Mouse (Mus musculus): ENCODE results near the gene Ddx39b. TPM values are rescaled to one million over a fixed set of nuclear protein-coding genes. Genes with fewer than 3 reads are reported as not detected.

Gene Ddx39b
- total RNA-seq, 2 experiments from 2014 or later, result 220 to 232 TPM

GRCm38 (mm10) chr17:35244999-35245398 lies 3.5 kb downstream of the Ddx39b start:
- no peak for DNase-seq

GRCm38 (mm10) chr17:35245731-35246623 lies 4.4 kb downstream of the Ddx39b start:
- DNase-seq, result no peak

DNA sequence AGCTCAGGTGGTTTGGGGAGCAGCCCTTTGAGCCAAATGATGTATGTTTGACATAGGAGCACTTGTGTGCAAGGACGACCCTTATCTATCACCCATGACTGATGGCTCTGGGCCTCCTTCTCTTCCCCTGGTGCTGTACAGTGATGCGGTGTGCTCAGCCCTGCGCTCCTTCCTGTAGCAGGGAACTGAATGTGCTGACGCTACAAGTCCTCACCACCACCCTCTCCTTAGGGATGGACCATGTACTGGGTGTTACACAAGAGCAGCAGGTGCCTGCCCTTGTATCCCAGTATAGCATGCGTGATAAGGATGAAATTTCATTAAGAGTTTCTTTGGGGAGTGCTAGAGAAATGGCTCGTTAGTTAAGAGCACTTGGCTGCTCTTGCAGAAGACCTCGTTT lies 5.6 kb downstream of the Ddx39b start:
- no peak for DNase-seq

DNA sequence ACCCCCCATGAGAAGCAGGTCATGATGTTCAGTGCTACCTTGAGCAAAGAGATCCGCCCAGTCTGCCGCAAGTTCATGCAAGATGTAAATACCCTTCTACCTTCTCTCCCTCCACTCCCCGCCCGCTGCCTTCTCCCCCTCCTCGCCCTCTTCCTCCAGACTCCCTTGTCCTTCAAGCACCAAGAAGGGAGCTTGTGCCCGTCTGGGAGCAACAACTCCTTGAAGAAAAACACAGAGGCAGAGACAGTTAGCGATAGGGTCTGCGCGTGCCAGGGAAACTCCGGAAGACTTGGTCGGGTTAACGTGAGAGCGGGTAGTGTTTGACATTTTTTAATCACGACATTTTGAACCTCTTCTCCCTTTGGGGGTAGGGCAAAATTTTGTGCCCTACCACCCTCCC lies 7.4 kb downstream of the Ddx39b start:
- no peak for DNase-seq

GRCm38 (mm10) chr17:35249451-35250197 lies 8.1 kb downstream of the Ddx39b start:
- DNase-seq, result no peak

- DNase-seq, result no peak
These were observed 9.0 kb downstream of the Ddx39b start for GRCm38 (mm10) chr17:35250348-35251120.

GRCm38 (mm10) chr17:35251162-35251719 lies 9.7 kb downstream of the Ddx39b start:
- no peak for DNase-seq

DNA sequence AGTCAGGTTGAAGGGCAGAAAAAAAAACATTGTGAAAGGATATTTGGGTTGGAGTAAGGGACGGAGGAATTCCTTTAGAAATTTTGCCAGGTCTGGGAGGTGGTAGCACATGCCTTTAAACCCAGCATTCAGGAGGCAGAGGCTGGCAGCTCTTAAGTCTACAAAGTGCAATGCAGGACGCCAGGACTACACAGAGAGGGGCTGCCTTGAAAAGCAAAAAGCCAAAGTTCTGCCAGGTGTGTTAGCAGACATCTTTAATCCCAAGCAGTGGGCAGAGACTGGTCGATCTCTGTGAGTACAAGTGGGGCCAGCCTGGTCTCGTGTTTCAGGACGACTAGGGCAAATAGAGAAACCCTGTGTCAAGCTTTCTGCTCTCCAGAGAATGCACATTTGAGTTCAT lies 10.4 kb downstream of the Ddx39b start:
- no peak for DNase-seq

GRCm38 (mm10) chr17:35252619-35253292 lies 11.2 kb downstream of the Ddx39b start:
- no peak for DNase-seq

DNA sequence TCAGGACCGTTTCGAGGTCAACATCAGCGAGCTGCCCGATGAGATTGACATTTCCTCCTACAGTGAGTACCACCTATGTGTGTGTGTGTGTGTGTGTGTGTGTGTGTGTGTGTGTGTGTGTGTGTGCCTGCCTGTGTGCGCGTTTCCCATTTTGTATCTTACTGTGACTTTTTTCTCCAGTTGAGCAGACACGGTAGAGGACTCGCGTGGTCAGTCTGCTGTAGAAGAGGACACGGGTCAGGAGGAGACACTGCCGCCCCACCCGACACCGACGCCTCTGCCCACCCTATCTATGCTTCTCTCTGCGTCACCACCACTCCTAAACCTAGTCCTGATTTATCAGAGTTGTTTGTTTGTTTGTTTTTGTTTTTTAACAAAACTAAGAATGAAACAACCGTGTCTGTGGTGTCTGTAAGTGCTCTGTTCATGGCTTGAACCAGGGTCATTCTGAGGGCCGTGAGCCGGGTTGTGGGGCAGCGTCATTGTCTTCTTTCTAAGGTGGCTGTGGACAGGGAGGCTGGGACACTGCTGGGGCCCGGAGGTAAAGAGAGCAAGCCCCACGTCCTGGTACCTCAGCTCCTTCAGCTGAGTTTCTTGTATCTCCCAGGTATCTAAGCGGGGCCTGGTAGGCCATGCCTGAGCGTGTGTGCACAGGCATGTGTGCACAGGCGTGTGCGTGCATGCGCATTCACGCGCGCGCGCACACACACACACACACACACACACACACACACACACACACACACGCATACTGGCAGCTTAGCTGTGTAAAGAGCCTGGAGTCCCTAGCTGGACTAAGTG lies 11.9 kb downstream of the Ddx39b start:
- DNase-seq, result no peak

DNA sequence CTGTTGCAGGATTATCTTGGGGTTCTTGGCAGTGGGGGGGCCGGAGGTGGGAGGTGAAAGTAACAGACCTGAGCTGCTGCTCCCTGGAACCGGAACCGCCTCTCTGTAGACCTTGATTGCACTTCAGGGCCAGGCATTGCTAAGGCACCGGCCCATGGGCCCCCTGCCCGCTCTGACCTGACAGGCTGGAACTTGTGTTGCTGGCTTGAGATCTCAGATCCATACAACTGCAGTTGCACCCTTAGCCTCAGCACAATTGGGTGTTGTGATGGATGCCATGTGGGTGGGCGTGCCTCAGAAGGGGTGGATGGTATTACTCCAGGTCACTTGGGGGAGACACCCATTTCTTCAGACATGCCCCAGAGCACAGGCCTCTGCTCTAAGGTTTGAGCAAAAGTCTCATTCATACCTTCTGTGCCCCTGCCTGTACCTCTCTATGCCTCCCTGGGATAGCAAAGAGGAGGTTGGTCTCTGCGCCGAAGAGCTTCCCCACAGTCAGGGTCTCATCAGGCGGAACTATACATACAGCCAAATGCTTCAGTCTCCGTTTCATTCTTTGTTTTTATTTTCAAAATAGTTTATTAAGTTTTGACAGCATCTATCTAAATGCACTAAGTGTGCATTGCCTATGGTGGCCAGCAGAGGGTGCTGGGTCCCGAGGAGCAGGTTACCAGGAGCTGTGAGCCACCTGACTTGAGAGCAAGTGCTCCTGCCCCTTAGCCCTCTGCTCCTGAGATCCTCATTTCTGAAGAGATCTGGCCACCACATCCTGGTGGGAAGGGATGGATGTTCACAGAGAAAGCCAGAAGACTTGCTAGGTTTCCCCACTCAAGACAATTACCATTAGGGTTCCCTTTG lies 12.9 kb downstream of the Ddx39b start:
- no peak for DNase-seq

DNA sequence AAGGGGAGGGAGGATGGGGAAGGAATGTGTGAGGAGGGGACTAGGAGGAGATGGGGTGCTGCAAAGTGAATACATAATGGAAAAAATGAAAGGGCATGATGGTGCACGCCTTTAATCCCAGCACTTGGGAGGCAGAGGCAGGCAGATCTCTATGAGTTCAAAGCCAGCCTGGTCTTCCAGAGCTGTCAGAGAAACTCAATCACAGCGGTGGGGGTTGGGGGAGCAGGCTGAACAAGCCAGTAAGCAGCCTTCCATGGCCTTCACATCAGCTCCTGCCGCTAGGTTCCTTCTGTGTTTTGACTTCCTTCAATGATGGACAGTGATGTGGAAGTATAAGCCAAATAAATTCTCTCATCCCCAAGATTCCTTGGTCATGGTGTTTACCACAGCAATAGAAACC lies 13.8 kb downstream of the Ddx39b start:
- no peak for DNase-seq

DNA sequence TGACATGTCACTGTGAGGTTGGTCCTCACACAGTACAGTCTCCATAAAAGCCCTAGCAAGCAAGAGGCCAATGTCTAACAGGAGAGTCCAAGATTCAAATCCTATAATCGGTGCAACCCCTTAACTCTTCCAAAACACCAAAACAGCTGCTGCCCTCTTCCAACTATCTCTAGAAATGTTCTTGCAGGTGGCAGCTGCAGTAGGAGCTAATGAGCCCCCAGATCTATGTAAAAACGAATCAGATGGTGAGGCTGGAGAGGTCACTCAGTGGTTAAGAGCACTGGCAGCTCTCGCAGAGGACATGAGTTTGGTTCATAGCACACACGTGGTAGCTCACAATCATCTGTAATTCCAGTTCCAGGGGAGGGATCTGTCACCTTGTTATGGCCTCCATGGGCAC lies 14.2 kb downstream of the Ddx39b start:
- no peak for DNase-seq

GRCm38 (mm10) chr17:35257378-35257777 lies 15.8 kb downstream of the Ddx39b start:
- DNase-seq, result no peak

GRCm38 (mm10) chr17:35257824-35258491 lies 16.4 kb downstream of the Ddx39b start:
- peak; percentile 89 to 90 for DNase-seq

GRCm38 (mm10) chr17:35258492-35259478 lies 17.2 kb downstream of the Ddx39b start:
- no peak for DNase-seq

GRCm38 (mm10) chr17:35259621-35260020 lies 18.1 kb downstream of the Ddx39b start:
- DNase-seq, result no peak

DNA sequence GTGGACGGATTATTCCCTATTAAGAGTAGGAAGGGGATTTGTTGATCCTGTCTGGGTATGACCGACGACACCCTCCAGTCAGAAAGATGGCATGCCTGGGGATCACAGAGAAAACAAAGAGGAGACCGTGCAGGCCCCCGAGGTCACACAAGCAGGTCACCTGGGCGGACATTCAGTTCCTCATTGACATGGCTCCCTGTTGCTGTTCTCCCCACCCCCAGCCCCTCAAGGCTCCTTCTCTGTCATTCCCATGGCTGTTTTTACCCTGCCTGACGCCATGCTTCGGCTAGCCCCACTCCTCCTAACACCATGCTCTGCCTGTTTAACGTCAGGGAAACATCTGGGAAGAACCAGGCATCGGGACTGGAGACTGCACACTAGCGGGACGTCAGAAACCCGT lies 20.1 kb downstream of the Ddx39b start:
- no peak for DNase-seq
